Mouse (Mus musculus): ENCODE measurements around the gene Panx2. TPM values are rescaled to one million over a fixed set of nuclear protein-coding genes. Genes with fewer than 3 reads are reported as not detected.

The Panx2 gene
- 2.3 and 2.6 TPM in 2 replicates for polyA plus RNA-seq (2014; fragmentation: Nextera tagmentation; extraction: Ambion mirVana)

- H3K4me2 ChIP-seq (ENCODE audit: low read length) = peak within 1 kb of the TSS; percentile 76
- H3K4me3 ChIP-seq (ENCODE audit: control insufficient read depth in 1 of 2, insufficient read depth in 1 of 2, low read depth in 1 of 2, low read length in 2 of 2) = peak within 1 kb of the TSS; percentile 63 to 77
- no peaks in the 10 kb centered on the region for H3K9me3 ChIP-seq (ENCODE audit: control insufficient read depth, low read length)
- H3K9ac ChIP-seq (ENCODE audit: low read length) = peak within 1 kb of the TSS; percentile 78
- H3K4me1 ChIP-seq (ENCODE audit: control insufficient read depth in 2 of 2, insufficient read depth in 2 of 2, low read length in 2 of 2) = peaks cover 5 to 8% of the 10 kb centered on the region in 2 experiments; a peak in 3 of 4 replicates
- peak; percentile 33; the same call in 1 of the 2 replicates for ATAC-seq (ENCODE audit: insufficient number of reproducible peaks, insufficient read depth, low FRiP score, low read depth)
- H3K27ac ChIP-seq (replicated peaks in 1 of 2; ENCODE audit: control insufficient read depth in 1 of 2, insufficient read depth in 1 of 2, low read depth in 2 of 2, low read length in 2 of 2) = 0 out of 4 replicates have a peak within 1 kb of the TSS, but pooled peaks of 1 of the 2 experiments have one; percentile 35
- peaks cover 11% of the 10 kb centered on the region for H3K36me3 ChIP-seq (ENCODE audit: control insufficient read depth, insufficient read depth, low read length)
- H3K27me3 ChIP-seq (ENCODE audit: control insufficient read depth, insufficient read depth, low read length) = peaks cover 28% of the 10 kb centered on the region
- 2% methylated on average over 27 of the region's 57 CpGs for WGBS
Observed at GRCm38 (mm10) chr15:89059161-89059931, at the start of gene Panx2. Gene Panx2, plus strand, starts transcription at chr15:89059734.

GRCm38 (mm10) chr15:89016722-89017121, 42.8 kb upstream of the Panx2 start:
- peaks cover 12% of the 10 kb centered on the region in 2 experiments for H3K4me1 ChIP-seq (ENCODE audit: control insufficient read depth in 2 of 2, insufficient read depth in 2 of 2, low read length in 2 of 2)
- H3K9ac ChIP-seq (ENCODE audit: low read length) = no peak overlapping the region
- no peak overlapping the region for H3K4me2 ChIP-seq (ENCODE audit: low read length)
- no peak overlapping the region for H3K27ac ChIP-seq (replicated peaks in 1 of 2; ENCODE audit: control insufficient read depth in 1 of 2, insufficient read depth in 1 of 2, low read depth in 2 of 2, low read length in 2 of 2)
- no peak for ATAC-seq (ENCODE audit: insufficient number of reproducible peaks, insufficient read depth, low FRiP score, low read depth)
- H3K9me3 ChIP-seq (ENCODE audit: control insufficient read depth, low read length) = no peaks in the 10 kb centered on the region
- H3K27me3 ChIP-seq (ENCODE audit: control insufficient read depth, insufficient read depth, low read length) = no peaks in the 10 kb centered on the region
- WGBS = 70% methylated on average over 3 of the region's 3 CpGs
- no peaks in the 10 kb centered on the region for H3K36me3 ChIP-seq (ENCODE audit: control insufficient read depth, insufficient read depth, low read length)
- H3K4me3 ChIP-seq (ENCODE audit: control insufficient read depth in 1 of 2, insufficient read depth in 1 of 2, low read depth in 1 of 2, low read length in 2 of 2) = no peak overlapping the region

- Histone ChIP-seq H3K4me1 (ENCODE audit: control insufficient read depth in 2 of 2, insufficient read depth in 2 of 2, low read length in 2 of 2) (peaks cover 9 to 16% of the 10 kb centered on the region in 2 experiments), H3K4me3 (ENCODE audit: control insufficient read depth in 1 of 2, insufficient read depth in 1 of 2, low read depth in 1 of 2, low read length in 2 of 2) (peak overlapping the region; percentile 44 to 48), H3K9ac (ENCODE audit: low read length) (peak overlapping the region; percentile 74), H3K36me3 (ENCODE audit: control insufficient read depth, insufficient read depth, low read length) (peaks cover 15% of the 10 kb centered on the region), H3K27ac (replicated peaks in 1 of 2; ENCODE audit: control insufficient read depth in 1 of 2, insufficient read depth in 1 of 2, low read depth in 2 of 2, low read length in 2 of 2) (peak overlapping the region; percentile 96 to 97), H3K9me3 (ENCODE audit: control insufficient read depth, low read length) (no peaks in the 10 kb centered on the region), H3K27me3 (ENCODE audit: control insufficient read depth, insufficient read depth, low read length) (no peaks in the 10 kb centered on the region), H3K4me2 (ENCODE audit: low read length) (peak overlapping the region; percentile 62)
- peak; percentile 79 for ATAC-seq (ENCODE audit: insufficient number of reproducible peaks, insufficient read depth, low FRiP score, low read depth)
- 4% methylated on average over 7 of the region's 7 CpGs for WGBS
Observed at GRCm38 (mm10) chr15:89020085-89020484, 39.4 kb upstream of the Panx2 start.

- H3K27ac ChIP-seq (replicated peaks in 1 of 2; ENCODE audit: control insufficient read depth in 1 of 2, insufficient read depth in 1 of 2, low read depth in 2 of 2, low read length in 2 of 2) = peak overlapping the region; percentile 96 to 97
- peak; percentile 42; the same call in 1 of the 2 replicates for ATAC-seq (ENCODE audit: insufficient number of reproducible peaks, insufficient read depth, low FRiP score, low read depth)
- H3K4me2 ChIP-seq (ENCODE audit: low read length) = peak overlapping the region; percentile 62
- peak overlapping the region; percentile 74 for H3K9ac ChIP-seq (ENCODE audit: low read length)
- H3K4me1 ChIP-seq (ENCODE audit: control insufficient read depth in 2 of 2, insufficient read depth in 2 of 2, low read length in 2 of 2) = peaks cover 9 to 13% of the 10 kb centered on the region in 2 experiments
- no peaks in the 10 kb centered on the region for H3K27me3 ChIP-seq (ENCODE audit: control insufficient read depth, insufficient read depth, low read length)
- H3K4me3 ChIP-seq (ENCODE audit: control insufficient read depth in 1 of 2, insufficient read depth in 1 of 2, low read depth in 1 of 2, low read length in 2 of 2) = peak overlapping the region; percentile 44 to 48
- H3K36me3 ChIP-seq (ENCODE audit: control insufficient read depth, insufficient read depth, low read length) = peaks cover 19% of the 10 kb centered on the region
- H3K9me3 ChIP-seq (ENCODE audit: control insufficient read depth, low read length) = no peaks in the 10 kb centered on the region
- WGBS = 25% methylated on average over 7 of the region's 7 CpGs
Observed at GRCm38 (mm10) chr15:89020492-89020891, 39.0 kb upstream of the Panx2 start.

- ATAC-seq (ENCODE audit: insufficient number of reproducible peaks, insufficient read depth, low FRiP score, low read depth) = no peak
- no peak overlapping the region for H3K4me3 ChIP-seq (ENCODE audit: control insufficient read depth in 1 of 2, insufficient read depth in 1 of 2, low read depth in 1 of 2, low read length in 2 of 2)
- H3K9me3 ChIP-seq (ENCODE audit: control insufficient read depth, low read length) = peaks cover 12% of the 10 kb centered on the region
- 73% methylated on average over 5 of the region's 5 CpGs for WGBS
- H3K27ac ChIP-seq (replicated peaks in 1 of 2; ENCODE audit: control insufficient read depth in 1 of 2, insufficient read depth in 1 of 2, low read depth in 2 of 2, low read length in 2 of 2) = no peak overlapping the region
- no peaks in the 10 kb centered on the region for H3K4me1 ChIP-seq (ENCODE audit: control insufficient read depth in 2 of 2, insufficient read depth in 2 of 2, low read length in 2 of 2)
- no peak overlapping the region for H3K9ac ChIP-seq (ENCODE audit: low read length)
- no peaks in the 10 kb centered on the region for H3K27me3 ChIP-seq (ENCODE audit: control insufficient read depth, insufficient read depth, low read length)
- H3K36me3 ChIP-seq (ENCODE audit: control insufficient read depth, insufficient read depth, low read length) = peaks cover 22% of the 10 kb centered on the region
- no peak overlapping the region for H3K4me2 ChIP-seq (ENCODE audit: low read length)
Observed at GRCm38 (mm10) chr15:89044381-89044780, 15.2 kb upstream of the Panx2 start.

GRCm38 (mm10) chr15:89046356-89046755, 13.2 kb upstream of the Panx2 start:
- WGBS = 72% methylated on average over 4 of the region's 4 CpGs
- no peak overlapping the region for H3K4me3 ChIP-seq (ENCODE audit: control insufficient read depth in 1 of 2, insufficient read depth in 1 of 2, low read depth in 1 of 2, low read length in 2 of 2)
- H3K27ac ChIP-seq (replicated peaks in 1 of 2; ENCODE audit: control insufficient read depth in 1 of 2, insufficient read depth in 1 of 2, low read depth in 2 of 2, low read length in 2 of 2) = no peak overlapping the region
- H3K36me3 ChIP-seq (ENCODE audit: control insufficient read depth, insufficient read depth, low read length) = peaks cover 28% of the 10 kb centered on the region
- H3K9me3 ChIP-seq (ENCODE audit: control insufficient read depth, low read length) = peaks cover 12% of the 10 kb centered on the region
- no peak for ATAC-seq (ENCODE audit: insufficient number of reproducible peaks, insufficient read depth, low FRiP score, low read depth)
- no peaks in the 10 kb centered on the region for H3K27me3 ChIP-seq (ENCODE audit: control insufficient read depth, insufficient read depth, low read length)
- no peak overlapping the region for H3K9ac ChIP-seq (ENCODE audit: low read length)
- no peak overlapping the region for H3K4me2 ChIP-seq (ENCODE audit: low read length)
- H3K4me1 ChIP-seq (ENCODE audit: control insufficient read depth in 2 of 2, insufficient read depth in 2 of 2, low read length in 2 of 2) = no peaks in the 10 kb centered on the region

GRCm38 (mm10) chr15:89054666-89055065, 4.9 kb upstream of the Panx2 start:
- peaks cover 12% of the 10 kb centered on the region for H3K27me3 ChIP-seq (ENCODE audit: control insufficient read depth, insufficient read depth, low read length)
- peaks cover 32% of the 10 kb centered on the region for H3K36me3 ChIP-seq (ENCODE audit: control insufficient read depth, insufficient read depth, low read length)
- no peak for ATAC-seq (ENCODE audit: insufficient number of reproducible peaks, insufficient read depth, low FRiP score, low read depth)
- 81% methylated on average over 7 of the region's 7 CpGs for WGBS
- no peak overlapping the region for H3K4me2 ChIP-seq (ENCODE audit: low read length)
- no peaks in the 10 kb centered on the region for H3K9me3 ChIP-seq (ENCODE audit: control insufficient read depth, low read length)
- peaks cover 0 to 8% of the 10 kb centered on the region in 2 experiments; a peak in 2 of 4 replicates for H3K4me1 ChIP-seq (ENCODE audit: control insufficient read depth in 2 of 2, insufficient read depth in 2 of 2, low read length in 2 of 2)
- H3K9ac ChIP-seq (ENCODE audit: low read length) = no peak overlapping the region
- H3K4me3 ChIP-seq (ENCODE audit: control insufficient read depth in 1 of 2, insufficient read depth in 1 of 2, low read depth in 1 of 2, low read length in 2 of 2) = no peak overlapping the region
- no peak overlapping the region for H3K27ac ChIP-seq (replicated peaks in 1 of 2; ENCODE audit: control insufficient read depth in 1 of 2, insufficient read depth in 1 of 2, low read depth in 2 of 2, low read length in 2 of 2)
